Mouse (Mus musculus) neural tube, embryonic 14.5 days (tissue): Measurements from ENCODE around the gene Hs2st1. TPM values are rescaled to one million over a fixed set of nuclear protein-coding genes. Genes with fewer than 3 reads are reported as not detected.

Experiments
- polyA plus RNA-seq: library from polyadenylated mRNA; unstranded; fragments of >200 nt; fragmentation: Nextera tagmentation; extraction: Ambion mirVana; gene quantifications from 2 replicates; pipeline ENCODE4 v1.2.1, GENCODE M21; 2014

Hs2st1 gene
- polyA plus RNA-seq, 1 experiment from 2014 or later: 17.0 TPM

Other genes with a start within 250 kb of the Hs2st1 start
- gene Selenof, start 123 bp upstream of the Hs2st1 start, polyA plus RNA-seq: 485 and 490 TPM in 2 replicates
- 122 and 125 TPM in 2 replicates for gene Sh3glb1, start 150.2 kb upstream of the Hs2st1 start, polyA plus RNA-seq
- 0.35 and 0.85 TPM in 2 replicates for gene Clca3a1, start 190.8 kb upstream of the Hs2st1 start, polyA plus RNA-seq
- not detected in 2 replicates for gene Clca3a2, start 249.3 kb upstream of the Hs2st1 start, polyA plus RNA-seq